Mouse (Mus musculus): ENCODE results near the gene Gm15446. TPM values are rescaled to one million over a fixed set of nuclear protein-coding genes. Genes with fewer than 3 reads are reported as not detected.

Gene Gm15446
- polyA plus RNA-seq (2015; fragmentation: Illumina TruSeq; extraction: RNeasy Lipid Tissue Mini Kit (QIAGEN cat#74804); ENCODE audit: insufficient read depth, low replicate concordance), result 44.0 TPM

DNA sequence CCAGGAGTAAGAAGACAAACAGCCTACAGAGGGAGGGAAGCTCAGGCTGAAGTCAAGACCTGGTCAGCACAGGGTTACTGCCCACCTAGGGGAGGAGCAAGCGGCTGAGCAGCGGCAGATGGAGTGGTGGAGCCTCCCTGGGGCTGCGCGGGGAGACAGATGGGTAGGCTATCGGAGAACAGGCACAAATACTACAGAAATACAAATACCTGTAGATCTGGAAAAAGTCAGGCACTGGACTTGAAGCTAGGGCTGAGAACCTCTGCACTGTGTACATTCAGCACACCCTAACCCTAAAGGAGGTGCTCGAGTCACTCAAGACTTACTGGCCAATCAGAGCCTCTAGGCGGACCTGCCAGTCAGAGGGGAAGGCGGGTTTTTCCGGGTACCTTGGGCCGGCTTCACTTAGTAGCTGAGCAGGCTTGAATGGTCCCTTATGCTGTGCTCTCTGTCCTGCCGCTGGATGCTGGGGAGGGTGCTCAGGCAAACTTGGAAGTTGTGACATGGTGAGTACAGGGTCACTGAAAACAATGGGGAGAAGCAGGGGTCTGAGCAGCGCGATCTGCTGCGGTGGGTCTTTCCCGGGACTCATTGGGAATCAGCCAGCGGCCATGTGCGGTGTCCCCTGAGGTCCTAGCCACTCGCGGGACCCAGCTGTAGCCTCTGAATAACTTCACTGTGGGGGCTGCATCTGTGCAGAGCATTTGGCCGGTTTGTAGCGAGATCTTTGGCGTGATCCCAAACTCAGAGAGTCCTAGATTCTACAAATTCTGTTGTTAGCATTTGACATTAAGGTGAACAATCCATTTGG is at the start of gene Gm15446:
Gm15446 (plus strand) TSS at position 140 of the 811 bp plus-strand sequence.

Other genes starting within 250 kb of the Gm15446 start
- gene 5430403G16Rik, start 232.4 kb upstream of the Gm15446 start, polyA plus RNA-seq (2015; fragmentation: Illumina TruSeq; extraction: RNeasy Lipid Tissue Mini Kit (QIAGEN cat#74804); ENCODE audit: insufficient read depth, low replicate concordance), result 6.7 TPM
- 17.9 TPM for gene 4930522L14Rik, start 171.5 kb upstream of the Gm15446 start, polyA plus RNA-seq (2015; fragmentation: Illumina TruSeq; extraction: RNeasy Lipid Tissue Mini Kit (QIAGEN cat#74804); ENCODE audit: insufficient read depth, low replicate concordance)
- 78.9 TPM for gene Zfp932, start 73.1 kb downstream of the Gm15446 start, polyA plus RNA-seq (2015; fragmentation: Illumina TruSeq; extraction: RNeasy Lipid Tissue Mini Kit (QIAGEN cat#74804); ENCODE audit: insufficient read depth, low replicate concordance)
- gene Gm17655, start 149.1 kb downstream of the Gm15446 start, polyA plus RNA-seq (2015; fragmentation: Illumina TruSeq; extraction: RNeasy Lipid Tissue Mini Kit (QIAGEN cat#74804); ENCODE audit: insufficient read depth, low replicate concordance), result 13.7 TPM
- gene Gm35315, start 171.0 kb downstream of the Gm15446 start, polyA plus RNA-seq (2015; fragmentation: Illumina TruSeq; extraction: RNeasy Lipid Tissue Mini Kit (QIAGEN cat#74804); ENCODE audit: insufficient read depth, low replicate concordance), result 3.2 TPM
- gene Plcxd1, start 176.6 kb downstream of the Gm15446 start, polyA plus RNA-seq (2015; fragmentation: Illumina TruSeq; extraction: RNeasy Lipid Tissue Mini Kit (QIAGEN cat#74804); ENCODE audit: insufficient read depth, low replicate concordance), result 0.14 TPM
- gene Gtpbp6, start 184.8 kb downstream of the Gm15446 start, polyA plus RNA-seq (2015; fragmentation: Illumina TruSeq; extraction: RNeasy Lipid Tissue Mini Kit (QIAGEN cat#74804); ENCODE audit: insufficient read depth, low replicate concordance), result 7.2 TPM
- 9.9 TPM for gene Zfp605, start 186.7 kb downstream of the Gm15446 start, polyA plus RNA-seq (2015; fragmentation: Illumina TruSeq; extraction: RNeasy Lipid Tissue Mini Kit (QIAGEN cat#74804); ENCODE audit: insufficient read depth, low replicate concordance)
- 75.2 TPM for gene Chfr, start 212.4 kb downstream of the Gm15446 start, polyA plus RNA-seq (2015; fragmentation: Illumina TruSeq; extraction: RNeasy Lipid Tissue Mini Kit (QIAGEN cat#74804); ENCODE audit: insufficient read depth, low replicate concordance)

Measured in spleen, adult 10 weeks (tissue).